Mouse (Mus musculus) cerebellum, adult 2 months (tissue): ENCODE results near the gene Cdhr3.

Source experiments
- CTCF ChIP-seq: fragments of 200-500 bp; IDR thresholded peaks from 2 replicates; pipeline ENCODE4 v1.5.1; 2011; ENCODE audit warnings: low read depth, mild to moderate bottlenecking, control low read depth, low read length, moderate library complexity, borderline replicate concordance; ENCODE audit not compliant: insufficient read depth
- POLR2A ChIP-seq: fragments of 200-500 bp; IDR thresholded peaks from 2 replicates; pipeline ENCODE4 v1.6.1; 2011; ENCODE audit warnings: low read length, control low read depth, borderline replicate concordance; ENCODE audit not compliant: insufficient read depth

- TF ChIP-seq CTCF (no peak), POLR2A (no peak)
These were observed 26.1 kb upstream of the Cdhr3 start for GRCm38 (mm10) chr12:33118624-33119301.
